Mouse (Mus musculus): Measurements from ENCODE around the gene Tmem205.

Gene Tmem205

DNA sequence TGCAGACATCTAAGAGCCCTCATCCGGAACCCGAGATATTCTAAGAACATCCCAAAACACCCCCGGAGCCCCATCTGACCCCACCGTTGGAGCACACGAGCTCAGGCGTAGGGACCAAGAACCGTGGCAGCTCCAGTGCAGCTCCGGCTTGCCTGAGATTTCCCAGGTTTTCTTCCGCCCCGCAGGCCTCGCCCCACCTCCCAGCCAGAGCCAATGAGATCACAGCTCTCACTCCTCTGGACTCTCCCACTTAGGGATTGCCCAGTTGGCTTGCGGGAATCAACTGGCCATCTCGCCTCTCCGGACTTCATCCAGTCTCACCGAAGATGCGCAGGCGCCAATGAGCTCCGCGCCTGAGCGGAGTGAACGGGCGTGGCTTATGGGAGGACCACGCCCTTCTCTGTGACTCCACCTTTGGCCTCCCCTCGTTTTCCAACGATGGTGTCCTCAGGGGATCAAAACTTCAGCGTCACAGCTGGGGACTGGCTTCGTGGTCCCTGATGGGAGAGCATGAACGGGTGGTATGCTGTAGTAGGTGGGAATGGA lies at the start of gene Tmem205, which contains the start of gene Ccdc159:
Gene Tmem205 (minus strand): TSS at position 349 of the 546 bp plus-strand sequence.
Gene Ccdc159 (plus strand): TSS at position 264 of the 546 bp plus-strand sequence.
- DNase-seq (ENCODE audit: low read depth, low spot score), result peak; percentile 99

DNA sequence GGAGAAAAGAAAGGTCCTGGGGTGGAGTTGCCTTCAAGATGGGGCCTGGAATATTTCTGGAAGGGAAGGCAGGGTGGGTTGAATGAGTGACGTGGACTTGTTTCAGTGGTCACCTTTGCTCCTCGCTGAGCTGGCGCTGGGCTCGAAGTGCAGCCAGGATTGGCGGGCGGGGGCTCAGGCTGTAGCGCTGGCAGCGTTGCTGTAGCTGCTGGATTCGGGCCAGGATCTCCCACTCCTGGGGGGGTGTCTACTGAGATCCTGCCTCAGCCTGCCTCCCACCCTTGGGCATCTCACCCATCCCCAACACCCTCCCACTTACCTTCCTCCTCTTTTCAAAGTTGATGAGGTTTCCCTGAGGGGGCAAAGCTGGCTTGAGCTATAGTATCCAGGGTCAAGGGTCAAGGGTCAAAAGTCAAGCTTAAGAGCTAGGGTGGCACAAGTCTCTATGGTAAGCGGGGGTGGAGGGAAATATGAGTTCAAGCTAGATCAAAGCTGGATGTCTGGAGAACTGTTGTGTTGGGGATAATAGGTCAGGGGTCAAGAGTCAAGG lies 49.3 kb upstream of the Tmem205 start:
- DNase-seq (ENCODE audit: low read depth, low spot score), result no peak

DNA sequence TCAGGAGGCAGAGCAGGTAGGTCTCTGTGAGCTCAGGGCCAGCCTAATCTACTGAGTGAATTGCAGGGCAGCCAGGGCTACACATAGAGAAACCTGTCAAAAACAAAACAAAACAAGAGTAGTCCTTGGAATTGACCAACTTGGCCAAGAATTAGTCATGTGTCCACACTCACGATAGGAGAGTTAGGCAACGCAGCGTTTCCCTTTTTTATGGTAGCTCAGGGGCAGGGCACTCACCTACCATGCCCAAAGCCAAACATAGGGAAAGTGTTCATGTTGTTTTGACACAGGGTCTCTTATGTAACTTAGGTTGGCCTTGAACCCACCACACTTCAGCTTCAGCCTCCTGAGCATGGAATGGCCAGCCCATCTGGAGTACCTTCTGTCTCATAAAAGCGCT lies 41.9 kb upstream of the Tmem205 start:
- DNase-seq (ENCODE audit: low read depth, low spot score), result no peak

DNA sequence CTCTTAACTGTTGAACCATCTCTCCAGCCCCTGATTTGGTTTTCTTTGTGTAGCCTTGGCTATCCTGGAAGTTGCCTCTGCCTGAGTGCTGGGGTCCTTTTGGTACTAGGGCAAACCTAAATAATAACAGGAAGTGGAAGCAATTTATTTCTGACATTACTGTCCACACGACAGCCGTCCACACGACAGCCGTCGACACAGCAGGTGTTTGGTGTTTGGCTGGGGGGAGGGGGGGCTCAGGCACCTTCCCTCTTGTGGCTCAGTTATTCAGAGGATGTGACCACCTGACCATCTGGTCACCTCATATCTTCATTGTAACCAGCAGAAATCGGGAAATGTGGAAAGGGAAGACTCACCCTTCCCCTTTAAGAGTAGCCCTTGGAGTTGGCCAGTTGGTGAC lies 41.5 kb upstream of the Tmem205 start:
- no peak for DNase-seq (ENCODE audit: low read depth, low spot score)

DNA sequence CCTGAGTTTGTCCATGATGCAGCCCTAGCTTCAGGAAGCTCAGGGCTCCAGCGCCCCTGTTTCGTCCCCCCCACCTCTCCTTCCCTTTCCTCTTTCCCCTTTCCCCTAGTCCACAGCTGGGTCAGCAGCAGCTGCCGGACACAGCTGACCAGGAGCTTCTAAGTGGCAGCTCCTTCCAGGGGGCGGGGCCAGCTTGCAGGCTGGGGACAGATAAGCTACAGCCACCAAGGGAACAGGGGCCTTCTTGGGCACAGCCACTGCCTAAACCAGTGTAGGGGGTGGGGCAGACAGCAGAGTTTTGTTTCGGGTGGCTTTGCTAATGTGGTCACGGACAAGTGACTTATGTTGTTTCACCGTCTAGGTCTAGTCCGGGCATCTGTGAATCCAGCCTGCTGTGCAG lies 36.1 kb upstream of the Tmem205 start, which contains the start of gene Epor:
Gene Epor (minus strand): TSS at position 90 of the 400 bp plus-strand sequence.
- no peak for DNase-seq (ENCODE audit: low read depth, low spot score)

DNA sequence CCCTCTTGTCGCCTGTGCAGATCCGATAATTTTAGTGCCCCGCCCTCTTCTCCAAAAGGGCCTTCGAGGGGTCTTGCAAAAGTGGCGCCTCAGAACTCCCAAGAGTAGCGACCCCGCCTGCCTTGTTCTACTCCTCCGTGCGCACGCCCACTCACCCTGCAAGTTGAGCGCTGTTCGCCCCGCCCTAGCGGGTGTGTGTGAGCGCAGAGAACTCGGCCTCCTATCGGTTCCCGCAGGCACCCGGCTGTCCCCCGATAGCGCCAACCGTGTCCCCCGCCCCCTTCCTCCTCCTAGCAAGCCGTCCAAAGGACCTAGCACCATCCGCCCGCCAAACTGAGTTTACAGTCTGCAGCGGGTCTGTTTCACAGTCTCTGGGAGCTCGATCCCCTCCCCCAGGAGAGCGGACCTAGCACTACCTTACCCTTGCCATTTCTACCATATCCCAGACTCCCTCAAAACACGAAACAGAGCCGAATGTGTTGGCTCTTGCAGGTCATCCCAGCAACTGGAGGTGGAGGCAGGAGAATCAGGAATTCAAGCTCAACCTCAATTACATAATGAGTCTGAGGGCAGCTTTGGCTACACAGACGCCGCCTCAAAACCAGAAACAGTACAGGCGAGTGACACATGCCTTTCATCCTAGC lies 35.2 kb upstream of the Tmem205 start:
- DNase-seq (ENCODE audit: low read depth, low spot score), result peak; percentile 55

DNA sequence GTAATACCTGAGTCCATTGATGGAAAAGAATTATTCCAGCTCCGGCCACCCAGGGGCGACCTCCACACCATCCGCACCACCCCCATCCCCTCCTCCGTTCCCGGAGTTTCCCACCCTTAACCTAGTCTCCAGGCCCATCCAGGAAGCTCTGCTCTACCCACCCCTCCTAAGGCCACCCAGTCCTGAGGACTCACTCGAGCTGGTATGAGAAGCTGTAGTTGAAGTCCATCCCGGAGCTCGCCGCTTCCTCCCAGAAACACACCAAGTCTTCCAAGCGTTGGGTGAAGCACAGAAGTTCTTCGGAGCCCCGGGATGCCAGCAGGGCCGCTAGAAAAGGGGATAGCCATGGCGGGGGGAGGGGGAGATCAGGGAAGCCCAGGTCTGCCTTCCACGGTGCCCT lies 34.7 kb upstream of the Tmem205 start:
- no peak for DNase-seq (ENCODE audit: low read depth, low spot score)

DNA sequence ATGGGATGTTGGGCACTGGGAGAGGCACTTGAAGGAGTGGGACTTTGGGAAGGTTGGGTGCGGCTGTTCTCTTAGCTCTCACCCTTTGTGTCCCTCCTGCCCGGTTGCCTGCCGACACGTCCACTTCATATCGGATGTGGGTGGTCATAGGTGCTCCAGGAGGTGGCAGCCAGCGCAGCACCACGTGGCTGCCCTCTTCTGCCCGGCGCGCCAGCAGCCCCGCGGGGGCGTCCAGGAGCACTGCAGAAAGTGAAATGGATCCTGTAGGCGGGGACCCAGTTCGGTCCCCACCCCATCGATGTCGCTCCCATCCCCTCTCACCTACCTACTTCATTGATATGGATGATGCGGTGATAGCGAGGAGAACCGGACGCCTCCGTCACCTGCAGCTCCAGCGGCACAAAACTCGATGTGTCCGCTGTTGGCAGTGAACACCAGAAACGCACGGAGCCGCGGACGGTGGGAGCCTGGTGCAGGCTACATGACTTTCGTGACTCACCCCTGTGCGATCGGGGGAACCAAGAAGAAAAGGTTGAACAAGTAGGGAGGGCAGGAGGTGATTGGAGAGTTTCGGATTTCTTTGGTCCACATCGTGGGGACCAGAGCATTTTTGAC lies 34.1 kb upstream of the Tmem205 start:
- no peak for DNase-seq (ENCODE audit: low read depth, low spot score)

DNA sequence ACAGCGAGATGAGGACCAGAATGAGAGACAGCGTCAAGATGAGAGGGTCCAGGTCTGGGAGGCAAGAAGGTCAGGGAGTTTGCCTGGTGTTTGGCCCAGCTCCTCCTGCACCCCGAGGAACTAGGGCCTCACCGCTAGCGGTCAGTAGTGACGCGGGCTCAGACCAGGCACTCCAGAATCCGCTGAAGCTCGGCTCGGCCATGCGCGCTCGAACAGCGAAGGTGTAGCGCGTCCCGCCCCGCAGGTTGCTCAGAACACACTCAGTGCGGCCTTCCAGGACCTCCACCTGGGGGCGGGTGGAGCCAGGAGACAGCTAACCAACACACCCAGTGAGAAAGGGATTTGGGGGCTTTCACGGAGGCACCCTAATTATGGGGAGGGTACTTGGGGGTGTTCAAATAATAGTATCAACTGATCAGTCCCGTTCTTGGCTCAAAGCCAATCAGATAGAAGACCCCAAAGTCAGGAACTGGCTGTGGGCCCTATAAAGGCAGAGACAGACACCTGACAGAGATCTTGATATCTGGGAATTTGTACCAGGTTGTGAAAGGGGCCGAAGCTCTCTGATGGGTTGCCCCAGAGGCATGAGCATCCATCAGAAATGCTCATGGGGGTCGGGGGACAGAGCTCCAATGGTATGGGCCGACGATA lies 33.3 kb upstream of the Tmem205 start:
- DNase-seq (ENCODE audit: low read depth, low spot score), result no peak

DNA sequence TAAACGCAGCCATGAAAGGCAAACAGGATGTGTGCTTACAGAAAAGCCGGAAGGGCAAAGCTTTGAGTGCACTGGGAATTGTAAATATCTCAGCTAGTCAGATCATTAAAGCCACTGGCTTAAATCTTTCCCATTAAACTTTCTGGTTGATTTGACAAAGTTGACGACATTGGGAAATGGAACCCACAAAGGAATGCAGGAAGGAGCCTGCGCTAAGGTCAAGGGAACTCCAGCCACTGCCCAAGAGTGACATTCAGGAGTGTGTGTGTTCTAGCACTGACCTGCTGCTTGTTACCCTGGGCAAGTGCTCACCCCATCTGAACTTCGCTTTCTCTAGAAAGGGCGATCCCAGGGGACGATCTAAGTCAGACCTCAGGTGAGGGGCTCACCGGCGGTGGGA lies 32.8 kb upstream of the Tmem205 start:
- no peak for DNase-seq (ENCODE audit: low read depth, low spot score)

DNA sequence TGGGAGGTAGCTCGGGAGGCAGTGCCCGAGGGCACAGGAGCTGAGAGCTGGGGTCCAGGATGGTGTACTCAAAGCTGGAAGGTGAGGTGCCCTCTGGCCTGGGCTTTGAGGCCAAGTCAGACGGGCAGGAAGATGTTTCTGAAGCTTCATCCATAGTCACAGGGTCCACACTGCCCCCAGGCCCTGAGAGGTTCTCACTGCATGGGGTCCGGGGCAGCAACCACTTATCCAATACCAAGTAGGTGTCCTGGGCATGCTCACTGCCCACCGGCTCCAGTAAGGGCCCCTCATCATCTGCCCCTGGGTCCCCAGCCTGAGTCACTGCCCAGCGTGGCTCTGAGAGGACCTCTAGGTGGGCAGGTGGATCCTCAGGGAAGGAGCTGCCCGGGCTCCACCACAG lies 31.9 kb upstream of the Tmem205 start:
- no peak for DNase-seq (ENCODE audit: low read depth, low spot score)

DNA sequence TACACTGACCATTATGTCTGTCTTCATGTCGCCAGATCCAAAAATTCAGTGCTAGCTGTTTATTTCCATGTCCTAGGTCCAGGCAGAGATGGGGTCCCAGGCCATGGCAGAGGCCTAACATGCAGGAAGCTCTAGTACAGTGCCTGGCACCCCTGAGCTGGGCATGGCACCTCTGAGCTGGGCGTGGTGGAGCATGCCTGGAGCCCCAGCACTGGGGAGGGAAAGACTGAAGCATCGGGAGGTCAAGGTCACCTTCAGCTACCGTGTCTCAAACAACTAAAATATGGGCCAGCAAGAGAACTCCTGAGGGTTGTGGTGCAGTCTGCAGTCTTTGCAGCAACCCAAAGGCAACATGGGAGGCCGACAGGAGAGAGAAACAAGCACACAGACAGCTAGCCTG lies 31.0 kb upstream of the Tmem205 start:
- DNase-seq (ENCODE audit: low read depth, low spot score), result no peak

DNA sequence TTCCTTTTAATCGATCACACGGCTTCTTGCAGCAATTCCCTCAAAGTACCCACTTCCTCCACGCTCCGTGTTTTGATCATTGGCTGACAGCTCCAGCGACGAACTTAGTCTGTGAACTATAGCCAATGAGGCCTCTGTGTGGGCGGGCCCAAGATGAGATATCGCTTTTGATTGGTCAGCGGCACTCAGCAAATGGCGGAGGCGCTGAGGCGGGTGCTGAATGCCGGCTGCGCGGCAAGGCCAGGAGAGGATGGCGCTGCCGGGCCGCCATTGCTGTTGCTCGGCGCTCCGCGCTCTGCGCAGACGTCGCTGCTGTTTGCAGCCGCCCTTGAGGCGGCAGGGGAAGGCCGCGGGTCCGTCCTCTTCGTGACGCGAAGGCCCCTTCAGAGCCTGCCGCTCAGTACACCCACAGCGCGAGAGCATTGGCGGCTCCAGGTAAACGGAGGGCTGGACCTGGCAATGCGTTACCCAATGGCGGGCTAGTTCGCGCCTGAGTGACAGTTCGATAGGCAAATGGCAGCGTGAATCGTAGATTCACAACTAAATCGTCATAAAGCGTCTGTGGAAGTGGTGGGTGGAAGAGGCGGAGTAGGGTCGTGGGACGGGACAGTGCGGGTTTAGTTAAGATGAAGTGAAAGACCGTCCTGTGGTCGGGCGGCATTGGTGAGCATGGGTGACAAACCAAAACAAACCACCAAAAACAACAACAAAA lies 28.4 kb upstream of the Tmem205 start, which contains the start of gene Swsap1:
Gene Swsap1 (plus strand): TSS at position 186 of the 712 bp plus-strand sequence.
- DNase-seq (ENCODE audit: low read depth, low spot score), result peak; percentile 98

DNA sequence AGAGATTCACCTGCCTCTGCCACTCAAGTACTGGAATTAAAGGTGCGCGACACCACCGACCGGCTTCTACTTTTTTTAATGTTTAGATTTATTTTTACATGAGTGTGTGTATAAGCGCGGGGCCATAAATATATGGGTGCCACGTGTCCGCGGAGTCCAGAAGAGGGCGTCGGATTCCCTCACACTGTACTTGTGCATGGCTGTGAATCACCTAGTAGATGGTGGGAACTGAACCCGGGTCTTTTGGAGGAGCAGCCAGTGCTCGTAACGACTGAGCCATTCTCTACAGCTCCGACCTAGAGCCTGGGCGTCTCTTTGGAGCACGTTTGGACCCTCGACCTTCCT lies 27.8 kb upstream of the Tmem205 start:
- no peak for DNase-seq (ENCODE audit: low read depth, low spot score)

DNA sequence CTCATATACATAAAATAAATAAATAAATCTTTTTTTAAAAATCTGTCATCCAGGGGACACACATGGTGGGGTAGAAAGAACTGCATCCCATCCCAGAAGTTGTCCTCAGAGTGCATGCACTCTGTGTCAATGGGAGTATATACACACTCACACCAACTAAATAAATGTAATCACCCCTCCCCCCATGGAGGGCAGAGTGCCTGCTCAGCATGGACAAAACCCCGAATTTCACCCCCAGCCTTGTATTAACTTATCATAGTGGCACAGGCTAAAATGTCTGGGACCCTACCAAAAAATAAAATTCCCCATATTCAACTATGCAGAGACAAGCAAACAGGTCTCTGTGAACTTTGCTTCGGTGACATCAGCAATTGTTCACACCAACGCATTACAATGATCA lies 27.3 kb upstream of the Tmem205 start:
- DNase-seq (ENCODE audit: low read depth, low spot score), result no peak

DNA sequence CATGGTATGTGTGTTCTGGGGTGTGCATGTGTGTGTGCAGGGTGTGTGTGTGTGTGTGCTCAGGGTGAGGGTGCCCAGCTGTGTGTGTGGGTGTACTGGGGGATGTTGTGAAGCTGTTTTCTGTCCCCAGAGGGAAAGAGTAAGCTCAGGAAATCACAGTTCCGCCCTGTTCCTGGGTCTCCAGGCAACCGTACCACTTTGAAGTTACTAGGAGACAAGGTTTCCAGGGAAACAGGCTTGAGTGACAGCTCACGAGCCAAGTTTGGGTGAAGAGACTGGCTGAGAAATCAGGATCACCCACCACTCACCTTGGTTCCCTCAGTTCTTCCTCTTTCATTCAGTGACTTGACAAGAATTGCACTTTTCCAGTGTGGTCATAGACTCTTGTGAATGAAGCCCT lies 26.2 kb upstream of the Tmem205 start:
- DNase-seq (ENCODE audit: low read depth, low spot score), result no peak

DNA sequence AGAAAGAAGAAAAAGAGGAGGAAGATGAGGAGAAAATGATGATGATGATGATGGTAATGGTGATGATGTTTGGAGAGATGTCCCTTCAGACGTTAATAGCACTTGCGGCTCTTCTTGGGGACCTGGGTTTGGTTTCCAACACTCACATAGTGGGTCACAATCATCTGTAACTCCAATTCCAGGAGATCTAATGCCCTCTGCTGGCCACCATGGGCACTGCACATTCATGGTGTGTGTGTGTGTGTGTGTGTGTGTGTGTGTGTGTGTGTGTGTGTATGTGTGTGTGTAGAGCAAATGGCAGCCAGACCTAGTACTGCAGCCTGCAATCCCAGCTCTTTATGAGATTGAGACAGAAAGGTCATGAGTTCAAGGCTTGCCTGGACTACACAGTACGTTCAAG lies 24.6 kb upstream of the Tmem205 start:
- DNase-seq (ENCODE audit: low read depth, low spot score), result no peak

DNA sequence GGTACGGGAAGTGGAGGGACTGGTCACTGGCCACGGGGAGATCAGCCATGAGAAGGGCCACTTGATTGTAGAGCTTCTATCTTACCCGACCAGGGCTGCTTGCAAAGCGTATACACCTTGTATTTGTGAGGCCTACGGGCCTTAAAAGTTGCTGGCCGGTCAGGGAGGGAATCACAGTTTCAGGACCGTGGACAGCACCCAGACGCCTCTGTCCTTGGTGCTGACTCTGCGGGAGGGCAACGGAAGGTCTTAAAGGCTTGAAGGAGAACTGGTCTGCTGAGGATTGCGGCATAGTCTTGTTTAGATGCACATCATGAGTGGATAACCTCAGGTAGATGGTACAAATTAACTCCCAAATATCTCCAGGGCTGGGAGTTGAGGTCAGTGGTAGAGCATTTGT lies 23.0 kb upstream of the Tmem205 start:
- peak; percentile 68 for DNase-seq (ENCODE audit: low read depth, low spot score)

DNA sequence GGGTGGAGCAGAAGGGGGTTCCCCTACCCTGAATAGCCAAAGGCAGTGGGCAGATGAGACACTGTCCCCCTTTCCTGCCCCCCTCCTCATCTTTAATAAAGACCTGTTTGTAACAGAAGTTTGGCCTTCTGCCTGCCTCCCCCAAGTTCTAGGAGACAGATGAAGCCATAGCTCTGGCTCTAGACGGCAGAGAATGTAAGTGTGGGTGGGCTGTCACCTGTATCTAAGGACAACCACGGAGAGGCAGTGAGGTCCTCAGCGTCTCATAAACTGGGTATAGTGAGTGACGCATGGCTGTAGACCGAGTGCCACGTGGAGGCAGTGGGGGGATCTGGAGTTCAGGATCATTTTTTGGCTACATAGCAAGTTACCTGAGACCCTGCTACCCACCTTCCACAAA lies 21.4 kb upstream of the Tmem205 start:
- DNase-seq (ENCODE audit: low read depth, low spot score), result no peak

DNA sequence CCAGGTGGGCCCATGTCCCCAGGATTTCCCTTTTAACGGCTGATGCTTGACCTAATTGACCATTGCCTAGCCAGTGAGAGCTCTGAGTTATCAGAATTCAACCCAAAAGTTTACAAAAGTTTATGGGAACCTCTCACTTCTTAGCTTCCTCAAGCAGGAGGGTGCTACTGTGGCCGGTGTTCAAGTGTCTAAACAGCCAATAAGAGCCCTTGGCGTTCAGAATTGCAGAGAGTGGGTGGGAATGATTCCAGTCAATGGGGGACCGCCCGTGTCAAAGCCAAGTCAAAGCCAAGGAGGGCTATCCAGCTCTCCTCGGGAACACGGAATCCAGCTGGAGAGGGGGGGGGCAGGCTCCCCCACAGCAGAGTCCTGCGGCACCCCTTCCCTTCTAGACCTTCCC lies 20.8 kb upstream of the Tmem205 start:
- DNase-seq (ENCODE audit: low read depth, low spot score), result no peak

DNA sequence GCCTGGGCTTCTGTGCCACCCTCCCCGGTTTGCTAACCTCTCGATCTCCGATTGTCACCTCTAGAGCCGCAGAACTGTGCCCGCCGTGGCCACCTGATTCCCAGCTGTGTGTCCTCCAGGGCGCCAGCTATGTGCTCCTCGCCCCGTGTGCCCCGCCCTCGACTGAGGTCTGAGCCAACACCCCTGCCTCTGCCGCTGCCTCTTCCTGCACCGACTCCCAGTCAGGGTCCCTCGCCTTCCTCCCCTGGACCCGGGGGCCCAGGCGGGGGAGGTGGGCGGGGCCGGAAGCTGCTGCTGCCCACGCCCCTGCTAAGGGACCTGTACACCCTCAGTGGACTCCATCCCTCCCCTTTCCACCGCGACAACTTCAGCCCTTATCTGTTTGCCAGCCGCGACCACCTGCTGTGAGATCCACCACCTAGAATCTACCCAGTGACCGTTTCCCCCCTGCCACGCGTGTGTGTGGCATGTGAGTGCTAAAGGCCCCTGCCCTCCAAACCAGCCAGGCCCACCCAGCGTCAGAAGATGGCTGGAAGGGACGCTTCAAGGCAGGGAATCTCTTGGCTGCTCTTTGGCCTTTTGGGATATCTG lies 20.3 kb upstream of the Tmem205 start:
- no peak for DNase-seq (ENCODE audit: low read depth, low spot score)
